Mouse (Mus musculus) heart, embryonic 16.5 days (tissue): ENCODE measurements around the gene Maml2. TPM values are rescaled to one million over a fixed set of nuclear protein-coding genes. Genes with fewer than 3 reads are reported as not detected.
"Not testable (repeated sequence)": the region's sequence is repeated elsewhere in the genome, so short reads cannot be mapped to it uniquely, and the experiment has no call there.

ENCODE experiments used
- ATAC-seq: fragments of 200-750 bp; cut with Nextera tagmentation; replicated peaks from 2 replicates; pipeline ENCODE4 v1.8.0; 2017; ENCODE audit warnings: moderate number of reproducible peaks; ENCODE audit not compliant: insufficient read depth, low FRiP score; ENCODE audit errors: extremely low read depth
- H3K27ac ChIP-seq: fragments of 300-500 bp; sonication (generic); 2 replicates; pipeline ENCODE4 v1.5.1; 2014; ENCODE audit warnings: mild to moderate bottlenecking, low read length, control low read depth, moderate library complexity
- H3K27me3 ChIP-seq: fragments of 300-500 bp; sonication (generic); 2 replicates; pipeline ENCODE4 v1.6.1; 2014; ENCODE audit warnings: low read length, mixed read lengths; ENCODE audit not compliant: control insufficient read depth, insufficient read depth
- H3K36me3 ChIP-seq: fragments of 300-500 bp; sonication (generic); 2 replicates; pipeline ENCODE4 v1.6.1; 2014; ENCODE audit not compliant: control insufficient read depth, insufficient read depth
- H3K4me1 ChIP-seq: fragments of 300-500 bp; sonication (generic); 2 replicates; pipeline ENCODE4 v1.6.1; 2014; ENCODE audit warnings: low read length, mixed read lengths; ENCODE audit not compliant: control insufficient read depth, insufficient read depth
- H3K4me2 ChIP-seq: fragments of 300-500 bp; sonication (generic); 2 replicates; pipeline ENCODE4 v1.6.1; 2014; ENCODE audit warnings: low read depth, mild to moderate bottlenecking, control low read depth, low read length
- H3K4me3 ChIP-seq: fragments of 300-500 bp; sonication (generic); 2 replicates; pipeline ENCODE4 v1.5.1; 2014; ENCODE audit warnings: mild to moderate bottlenecking, control low read depth, low read length
- H3K9ac ChIP-seq: fragments of 300-500 bp; sonication (generic); 2 replicates; pipeline ENCODE4 v1.6.1; 2014; ENCODE audit warnings: low read length, control low read depth
- H3K9me3 ChIP-seq: fragments of 300-500 bp; sonication (generic); replicated peaks from 2 replicates; pipeline ENCODE4 v1.6.1; 2016; ENCODE audit warnings: low read length; ENCODE audit not compliant: control insufficient read depth
- WGBS: fragments of 180-500 bp; shearing (Covaris S2); extraction: QIAGEN DNeasy Blood & Tissue Kit; methylation state at CpG from one replicate; pipeline ENCODE4 v1.1.7; 2014; 5-methylcytosine and 5-hydroxymethylcytosine counted together
- polyA plus RNA-seq: library from polyadenylated mRNA; unstranded; fragments of >200 nt; fragmentation: Nextera tagmentation; extraction: Ambion mirVana; gene quantifications from 2 replicates; pipeline ENCODE4 v1.2.1, GENCODE M21; 2015

The Maml2 gene
- polyA plus RNA-seq, 1 experiment from 2014 or later: 9.0 TPM

DNA sequence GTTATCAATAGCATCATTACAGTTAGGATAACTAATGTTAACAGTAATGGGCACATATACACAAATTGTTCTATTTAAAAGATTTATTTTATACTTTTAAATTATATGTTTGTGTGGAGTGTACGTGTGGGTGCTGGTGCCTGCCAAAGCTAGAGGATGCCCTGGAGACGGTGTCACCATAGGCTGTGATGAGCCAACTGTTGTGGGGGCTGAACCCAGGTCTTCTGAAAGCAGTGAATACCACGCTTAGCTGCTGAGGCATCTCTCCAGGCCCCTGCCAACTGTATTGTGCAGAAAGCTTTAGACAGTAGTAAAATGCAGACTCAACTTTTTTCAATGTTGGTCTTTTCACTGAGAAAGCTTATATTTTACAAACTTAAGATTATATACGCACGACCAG, 411.7 kb downstream of the Maml2 start:
- no peak overlapping the region for H3K27ac ChIP-seq
- H3K36me3 ChIP-seq: peaks cover 8% of the 10 kb centered on the region; the same call in 1 of the 2 replicates
- no peak overlapping the region for H3K4me2 ChIP-seq
- no peaks in the 10 kb centered on the region for H3K4me1 ChIP-seq
- WGBS: 83% methylated on average over 5 of the region's 5 CpGs
- no peak for ATAC-seq
- H3K9me3 ChIP-seq: no peaks in the 10 kb centered on the region
- no peak overlapping the region for H3K9ac ChIP-seq
- no peak overlapping the region for H3K4me3 ChIP-seq
- H3K27me3 ChIP-seq: no peaks in the 10 kb centered on the region

DNA sequence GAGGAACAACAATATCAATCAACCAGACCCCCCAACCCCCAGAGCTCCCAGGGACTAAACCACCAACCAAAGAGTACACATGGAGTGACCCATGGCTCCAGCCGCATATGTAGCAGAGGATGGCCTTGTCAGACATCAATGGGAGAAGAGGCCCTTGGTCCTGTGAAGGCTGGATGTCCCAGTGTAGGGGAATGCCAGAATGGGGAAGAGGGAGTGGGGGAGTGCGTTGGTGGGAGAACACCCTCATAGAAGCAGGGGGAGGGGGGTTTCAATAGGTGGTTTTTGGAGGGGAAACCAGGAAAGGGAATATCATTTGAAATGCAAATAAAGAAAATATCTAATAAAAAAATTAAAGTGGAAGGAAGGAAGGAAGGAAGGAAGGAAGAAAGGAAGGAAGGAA, 418.1 kb downstream of the Maml2 start:
- H3K36me3 ChIP-seq, H3K9me3 ChIP-seq, H3K27me3 ChIP-seq, H3K27ac ChIP-seq, H3K4me3 ChIP-seq, H3K4me1 ChIP-seq, H3K9ac ChIP-seq: not testable (repeated sequence)
- ATAC-seq: 0 out of 2 replicates have a peak, but pooled peaks have one; percentile 10
- WGBS: 46% methylated on average over 2 of the region's 2 CpGs
- peak overlapping the region; percentile 54 for H3K4me2 ChIP-seq

DNA sequence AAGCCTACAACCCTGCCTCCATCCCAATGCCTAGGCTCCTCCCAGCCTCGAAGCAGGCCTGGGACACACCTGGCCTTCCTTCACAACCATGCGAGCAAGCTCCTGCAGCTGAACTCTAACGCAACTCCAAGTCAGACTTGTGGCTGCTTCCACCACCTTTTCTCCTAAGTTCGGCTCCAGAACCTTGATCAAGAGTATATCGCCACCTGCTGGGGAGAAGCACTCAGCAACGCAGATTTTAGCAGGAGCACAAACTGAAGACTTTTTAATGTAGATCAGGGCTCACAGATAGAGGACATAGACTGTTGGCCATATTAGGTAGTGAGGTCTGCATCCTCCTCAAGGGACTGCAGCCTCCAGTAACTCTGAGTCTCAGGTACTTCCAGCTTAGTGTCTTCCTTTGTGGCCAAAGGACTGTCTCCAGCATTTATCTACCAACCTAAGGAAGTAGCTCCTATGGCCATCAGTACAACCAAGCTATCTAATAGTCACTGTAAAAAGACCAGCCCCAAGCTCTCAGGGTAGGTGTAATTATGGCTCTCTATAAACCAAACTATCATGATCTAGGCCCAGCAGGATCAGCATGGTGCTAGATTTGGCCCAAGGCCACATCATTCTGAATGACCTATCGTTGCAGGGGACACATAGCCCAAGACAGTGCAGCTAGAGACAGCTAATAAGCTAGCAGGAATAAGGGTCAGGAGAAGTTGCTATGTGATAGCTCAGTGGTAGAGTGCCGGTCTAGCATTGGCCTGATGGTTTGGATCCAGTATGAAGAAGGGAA, 418.8 kb downstream of the Maml2 start:
- peak; percentile 41 for ATAC-seq
- 21% methylated on average over 8 of the region's 8 CpGs for WGBS
- peaks cover 8% of the 10 kb centered on the region for H3K4me1 ChIP-seq
- no peak overlapping the region for H3K4me3 ChIP-seq
- no peak overlapping the region for H3K9ac ChIP-seq
- H3K4me2 ChIP-seq: peak overlapping the region; percentile 54
- H3K27ac ChIP-seq: no peak overlapping the region
- no peaks in the 10 kb centered on the region for H3K27me3 ChIP-seq
- H3K9me3 ChIP-seq: no peaks in the 10 kb centered on the region
- no peaks in the 10 kb centered on the region for H3K36me3 ChIP-seq

DNA sequence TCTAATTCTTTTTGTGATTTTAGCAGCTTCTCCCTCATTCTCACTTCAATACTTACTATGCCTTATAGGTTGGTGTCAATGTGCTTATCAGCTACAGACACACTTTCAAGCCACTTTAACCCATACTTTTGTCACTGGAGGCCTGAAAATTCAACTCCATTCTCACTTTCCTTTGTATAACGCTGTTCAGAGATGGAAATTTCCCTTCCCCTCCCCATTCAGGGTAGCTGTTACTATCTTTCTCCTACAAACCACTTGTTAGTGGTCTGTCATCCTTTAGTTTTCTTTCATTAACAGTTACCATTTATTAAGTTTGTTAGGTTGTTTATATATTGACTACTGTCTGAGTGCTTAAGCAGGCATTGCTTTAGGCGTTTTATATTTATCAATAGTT, 450.6 kb downstream of the Maml2 start, which contains the start of gene Mtmr2:
Gene Mtmr2, plus strand, starts transcription at position 7 of the 394 bp plus-strand sequence.
- H3K4me1 ChIP-seq: peaks cover 12% of the 10 kb centered on the region
- H3K9ac ChIP-seq: peak within 1 kb of the TSS; percentile 99
- ATAC-seq: no peak
- peak within 1 kb of the TSS; percentile 82 for H3K4me2 ChIP-seq
- H3K36me3 ChIP-seq: no peaks in the 10 kb centered on the region
- peak within 1 kb of the TSS; percentile 95 for H3K4me3 ChIP-seq
- peak within 1 kb of the TSS; percentile 95 for H3K27ac ChIP-seq
- H3K9me3 ChIP-seq: no peaks in the 10 kb centered on the region
- H3K27me3 ChIP-seq: no peaks in the 10 kb centered on the region
- 42% methylated on average over 2 of the region's 2 CpGs for WGBS

DNA sequence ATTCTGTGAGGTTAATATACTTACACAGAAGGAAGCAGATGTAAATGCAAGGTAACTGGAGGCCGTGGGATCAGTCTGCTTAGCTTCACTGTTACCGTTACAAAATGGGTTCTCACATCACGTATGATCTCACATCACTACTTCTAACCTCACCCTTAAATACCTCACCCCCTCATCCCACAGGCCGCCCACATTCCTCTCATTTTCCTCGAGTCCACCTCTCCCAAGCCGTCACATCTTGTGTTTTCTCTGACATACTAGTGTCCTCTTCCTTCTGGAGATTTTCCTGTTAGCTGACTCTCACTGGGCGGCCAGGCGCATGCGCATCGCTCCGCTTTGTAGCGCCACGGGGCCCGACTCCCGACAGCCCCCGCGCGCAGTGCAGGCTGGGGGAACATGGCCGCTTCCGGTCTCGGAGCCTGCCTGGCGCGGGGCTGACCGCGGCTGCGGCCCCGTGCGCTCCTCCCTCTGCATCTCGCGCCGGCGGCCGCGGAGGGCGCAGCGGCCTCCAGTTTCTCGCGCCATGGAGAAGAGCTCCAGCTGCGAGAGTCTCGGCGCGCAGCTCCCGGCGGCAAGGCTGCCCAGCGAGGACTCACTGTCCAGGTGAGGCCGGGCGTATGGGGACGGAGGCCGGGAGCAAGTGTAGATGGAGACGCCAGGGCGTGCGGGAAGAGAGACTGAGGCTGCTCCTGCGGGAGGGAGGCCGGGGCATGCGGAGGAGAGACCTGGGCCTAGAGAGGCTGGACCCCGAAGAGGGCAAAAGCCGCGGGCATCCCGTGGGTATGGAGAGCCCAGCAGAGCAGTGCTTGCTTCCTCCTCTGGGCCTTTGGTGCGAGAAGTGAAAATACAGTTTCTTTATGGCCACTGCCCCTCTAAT, 451.3 kb downstream of the Maml2 start:
- Histone ChIP-seq H3K27me3 (no peaks in the 10 kb centered on the region), H3K27ac (peak overlapping the region; percentile 95), H3K9ac (peak overlapping the region; percentile 99), H3K4me2 (peak overlapping the region; percentile 82), H3K4me3 (peak overlapping the region; percentile 95), H3K9me3 (no peaks in the 10 kb centered on the region), H3K4me1 (peaks cover 12% of the 10 kb centered on the region), H3K36me3 (no peaks in the 10 kb centered on the region)
- ATAC-seq: peak; percentile 98
- under 1% methylated on average over 60 of the region's 60 CpGs for WGBS

DNA sequence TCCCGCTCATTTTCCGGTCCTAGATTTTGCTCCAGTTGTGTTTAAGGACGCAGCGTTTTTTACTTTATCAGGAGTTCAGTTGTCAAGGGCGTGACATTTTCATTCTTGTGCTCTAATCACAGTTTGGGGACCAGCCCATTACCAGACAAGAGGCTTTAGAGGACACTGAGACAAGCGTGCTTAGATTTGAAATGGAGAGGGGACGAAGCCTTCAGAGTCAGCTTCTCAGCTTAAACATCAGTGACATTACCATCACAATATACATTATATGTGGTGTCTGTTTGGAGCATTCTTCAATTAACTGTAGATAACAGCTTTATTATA, 451.9 kb downstream of the Maml2 start:
- Histone ChIP-seq H3K4me1 (peaks cover 12% of the 10 kb centered on the region), H3K27ac (peak overlapping the region; percentile 95), H3K27me3 (no peaks in the 10 kb centered on the region), H3K4me2 (peak overlapping the region; percentile 82), H3K9me3 (no peaks in the 10 kb centered on the region), H3K36me3 (no peaks in the 10 kb centered on the region), H3K9ac (peak overlapping the region; percentile 99), H3K4me3 (peak overlapping the region; percentile 95)
- WGBS: 1% methylated on average over 7 of the region's 7 CpGs
- no peak for ATAC-seq

DNA sequence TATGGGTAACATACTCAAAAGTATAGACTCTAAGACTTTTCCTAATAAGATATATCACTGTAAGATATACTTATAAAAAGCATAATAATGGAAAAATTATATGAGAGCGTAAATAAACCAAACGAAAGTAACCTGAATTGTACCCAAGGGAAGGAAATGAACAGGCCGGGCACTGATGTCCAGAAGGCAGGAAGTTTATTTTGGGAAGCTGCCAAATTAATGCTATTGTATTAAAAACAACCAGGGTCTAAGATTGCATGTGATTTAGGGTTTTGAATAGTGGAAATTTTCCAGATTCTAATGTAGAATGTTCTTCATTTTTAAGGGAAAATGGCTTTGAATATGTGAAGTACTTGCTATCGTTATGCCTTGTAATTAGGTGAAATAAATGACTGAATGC, 454.8 kb downstream of the Maml2 start:
- no peak for ATAC-seq
- H3K4me1 ChIP-seq: peaks cover 12% of the 10 kb centered on the region
- H3K4me3 ChIP-seq: no peak overlapping the region
- no peaks in the 10 kb centered on the region for H3K27me3 ChIP-seq
- WGBS: 62% methylated on average over 4 of the region's 4 CpGs
- H3K36me3 ChIP-seq: no peaks in the 10 kb centered on the region
- H3K9me3 ChIP-seq: no peaks in the 10 kb centered on the region
- no peak overlapping the region for H3K9ac ChIP-seq
- H3K4me2 ChIP-seq: no peak overlapping the region
- H3K27ac ChIP-seq: peak overlapping the region; percentile 21; the same call in 1 of the 2 replicates
